ENCODE assay signal across 10 mouse cellular contexts in the genomic region with DNA sequence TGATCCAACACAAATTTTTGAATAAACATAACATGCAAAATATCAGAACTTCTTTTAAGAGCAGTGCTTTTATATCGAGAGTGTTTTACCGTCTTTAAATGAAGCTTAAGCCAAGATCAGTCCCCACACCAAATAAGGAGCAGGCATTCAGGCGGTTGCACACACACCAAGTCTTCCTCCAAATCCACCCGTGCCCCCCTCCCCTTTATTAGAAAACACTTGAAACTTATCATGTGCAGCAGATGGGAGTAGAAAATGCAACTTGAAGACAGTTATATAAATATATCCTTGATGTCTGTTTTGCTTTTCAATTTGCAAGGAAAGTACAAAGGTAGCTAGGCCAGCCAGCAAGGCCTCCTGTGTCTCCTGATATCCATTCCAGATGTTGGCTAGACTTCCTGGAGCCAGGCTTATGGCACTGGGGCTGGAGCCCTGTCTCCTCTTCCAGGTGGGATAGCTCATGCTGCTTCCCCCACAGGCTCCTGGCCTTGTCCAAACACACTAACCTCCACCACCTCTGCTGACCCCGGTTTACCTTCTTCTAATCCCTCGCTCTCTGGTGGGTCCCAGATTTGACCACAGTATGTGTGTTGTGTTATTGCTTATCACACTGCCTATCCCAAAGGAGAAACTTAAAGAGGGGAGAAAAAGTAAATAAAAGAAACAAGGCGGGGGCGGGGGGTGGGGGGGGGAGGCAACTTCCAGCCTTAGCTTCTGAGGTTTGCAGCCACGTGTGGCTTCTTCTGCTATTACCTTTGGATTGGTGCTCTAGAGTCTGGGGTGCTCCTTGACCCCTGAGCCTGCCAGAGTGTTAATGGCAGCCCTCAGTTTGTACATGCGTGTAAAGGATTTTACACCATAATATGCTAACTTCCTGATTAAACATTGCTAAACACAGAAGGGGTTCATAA.
A peak's percentile ranks its signal among the peaks of the same experiment; 100 is the strongest.
DNase-seq lines count a peak whose midpoint lies in the region; ATAC-seq and TF ChIP-seq lines count a peak whose summit lies in the region.
"Had no signal": no experiment of that assay in that cellular context is flagged by ENCODE, and none has a peak within 500 bp of the region (broad histone marks: within the 10 kb centered on the region; RNA-seq: fewer than 3 reads in every experiment).

No protein-coding gene starts in this region.

- no peaks in the 10 kb centered on the region for H3K4me1 ChIP-seq in kidney, adult 2 months (ENCODE audit: control insufficient read depth, insufficient read depth, low read length)
- H3K4me1 ChIP-seq in heart, adult 2 months (ENCODE audit: control insufficient read depth, insufficient read depth, low read length) = peaks cover 5% of the 10 kb centered on the region; the same call in 1 of the 2 replicates
- H3K4me1 ChIP-seq in limb, embryonic 12.5 days (replicated peaks) = peaks cover 32% of the 10 kb centered on the region

- no peak overlapping the region for H3K4me3 ChIP-seq in kidney, adult 2 months (ENCODE audit: insufficient read depth, low read depth, low read length)
- no peak overlapping the region for H3K4me3 ChIP-seq in heart, adult 2 months
- no peak overlapping the region for H3K4me3 ChIP-seq in limb, embryonic 12.5 days (replicated peaks)

- 0 out of 2 replicates have a peak, but pooled peaks have one; percentile 50 for TF ChIP-seq EP300 in heart, adult 2 months (IDR thresholded peaks at IDR 0.05; ENCODE audit: insufficient read depth, low read depth, low read length)

- intact Hi-C loops in heart, adult 2 months (cut with DNase I) = loop anchor here (10.0 kb wide), 1 partner anchor 439 kb away; a partner anchor contains a TSS
- intact Hi-C loops in left cerebral cortex, postnatal 36 days (cut with DNase I) = no loop called here

- H3K36me3 ChIP-seq in kidney, adult 2 months (ENCODE audit: control insufficient read depth, insufficient read depth, low read length) = no peaks in the 10 kb centered on the region
- H3K36me3 ChIP-seq in heart, adult 2 months (ENCODE audit: control insufficient read depth, insufficient read depth, low read length) = no peaks in the 10 kb centered on the region
- H3K36me3 ChIP-seq in limb, embryonic 12.5 days = no peaks in the 10 kb centered on the region

- peak; percentile 91 for ATAC-seq in limb, embryonic 12.5 days (ENCODE audit: insufficient number of reproducible peaks, insufficient read depth, low FRiP score, low TSS enrichment, low read depth)

- TF ChIP-seq POLR2A in kidney, adult 2 months (IDR thresholded peaks at IDR 0.05; ENCODE audit: low read depth, low read length) = no peak
- no peak for TF ChIP-seq POLR2A in heart, adult 2 months (IDR thresholded peaks at IDR 0.05; ENCODE audit: insufficient read depth, low read depth, low read length)

- no peak for TF ChIP-seq CTCF in kidney, adult 2 months (conservative IDR thresholded peaks at IDR 0.05; ENCODE audit: insufficient read depth, insufficient read length, low read depth, low read length)
- no peak for TF ChIP-seq CTCF in heart, adult 2 months (IDR thresholded peaks at IDR 0.05)

- H3K9ac ChIP-seq in heart, adult 2 months (ENCODE audit: low read depth, low read length) = no peak overlapping the region
- no peak overlapping the region for H3K9ac ChIP-seq in limb, embryonic 12.5 days (replicated peaks)

- H3K79me2 ChIP-seq in heart, adult 2 months (replicated peaks; ENCODE audit: control insufficient read depth, insufficient read depth, low read length) = no peaks in the 10 kb centered on the region

- DNase-seq in kidney, postnatal 10 days = peak; percentile 26
- no peak for DNase-seq in kidney, adult 2 months
- peak; percentile 84 for DNase-seq in embryo, embryonic 11 days
- DNase-seq in heart, adult 2 months = peak; percentile 16 to 31
- DNase-seq in right cerebral cortex, postnatal 10 days (ENCODE audit: low spot score in 2 of 2) = no peak
- DNase-seq in left cerebral cortex, postnatal 36 days (ENCODE audit: low spot score in 2 of 2) = no peak
- DNase-seq in adrenal gland, postnatal 14 days = no peak
- DNase-seq: adrenal gland, adult 8-10 months; layer of hippocampus, postnatal 36 days had no signal

- no peaks in the 10 kb centered on the region for H3K9me3 ChIP-seq in limb, embryonic 12.5 days

- H3K27ac ChIP-seq in kidney, adult 2 months (ENCODE audit: insufficient read depth, low read depth, low read length) = no peak overlapping the region
- no peak overlapping the region; the same call in 1 of the 2 replicates for H3K27ac ChIP-seq in heart, adult 2 months
- peak overlapping the region; percentile 83 for H3K27ac ChIP-seq in limb, embryonic 12.5 days

- 47% methylated on average over 10 of the region's 10 CpGs for WGBS in kidney, adult 2 months
- WGBS in heart, adult 2 months = 41% methylated on average over 10 of the region's 10 CpGs
- 19% methylated on average over 10 of the region's 10 CpGs for WGBS in limb, embryonic 12.5 days

- H3K27me3 ChIP-seq in kidney, adult 2 months (replicated peaks; ENCODE audit: control insufficient read depth, insufficient read depth, low read length) = no peaks in the 10 kb centered on the region; the same call in 1 of the 2 replicates
- no peaks in the 10 kb centered on the region for H3K27me3 ChIP-seq in heart, adult 2 months (ENCODE audit: control insufficient read depth, insufficient read depth, low read length)
- H3K27me3 ChIP-seq in limb, embryonic 12.5 days = no peaks in the 10 kb centered on the region

- H3K4me2 ChIP-seq in limb, embryonic 12.5 days = no peak overlapping the region

Comparison
In these comparisons a context has a peak if more than half of its experiments do, and no peak if none do; other contexts are left out.
1. DNase-seq: peak in kidney, postnatal 10 days (single experiment), embryo, embryonic 11 days (single experiment) and heart, adult 2 months (2 of 2); none in kidney, adult 2 months (single experiment), right cerebral cortex, postnatal 10 days (0 of 2), left cerebral cortex, postnatal 36 days (0 of 2) and adrenal gland, postnatal 14 days (single experiment).